Mouse (Mus musculus): ENCODE measurements at regions not wholly inside any gene's neighbourhood (a gene's known extent, or its start where the extent isn't known, plus 50 kb on each side); places are given as distances from the start of the nearest gene placed in this dataset.

DNA sequence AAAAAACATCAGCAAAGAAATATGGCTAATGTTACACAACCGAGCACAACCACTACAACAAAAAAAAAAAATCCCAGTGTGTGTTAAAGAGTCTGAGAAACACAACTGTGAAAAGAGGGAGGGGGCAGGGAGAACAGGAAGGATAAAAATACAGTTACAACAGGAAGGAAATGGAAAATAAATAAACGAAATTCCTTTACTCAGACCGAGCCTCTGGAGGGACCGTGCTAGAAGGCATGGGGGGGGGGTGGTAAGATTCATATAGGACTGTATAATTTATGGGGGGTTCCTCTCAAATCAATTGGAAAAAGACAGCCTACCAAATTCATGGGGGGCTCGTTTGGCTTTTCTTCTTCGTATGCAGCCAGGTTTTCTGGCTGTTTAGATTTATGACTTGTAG lies 228.5 kb downstream of the Kcnrg start:
- no peak for ATAC-seq (ENCODE audit: insufficient number of reproducible peaks, low FRiP score, low TSS enrichment, low read depth)
- Histone ChIP-seq H3K36me3 (no peaks in the 10 kb centered on the region), H3K9me3 (replicated peaks) (no peaks in the 10 kb centered on the region), H3K27ac (replicated peaks) (no peak overlapping the region), H3K9ac (no peak overlapping the region), H3K27me3 (no peaks in the 10 kb centered on the region), H3K4me3 (replicated peaks) (no peak overlapping the region), H3K4me2 (replicated peaks) (no peak overlapping the region), H3K4me1 (peaks cover 6% of the 10 kb centered on the region; the same call in 1 of the 2 replicates)
- WGBS = 40% methylated on average over 6 of the region's 6 CpGs

DNA sequence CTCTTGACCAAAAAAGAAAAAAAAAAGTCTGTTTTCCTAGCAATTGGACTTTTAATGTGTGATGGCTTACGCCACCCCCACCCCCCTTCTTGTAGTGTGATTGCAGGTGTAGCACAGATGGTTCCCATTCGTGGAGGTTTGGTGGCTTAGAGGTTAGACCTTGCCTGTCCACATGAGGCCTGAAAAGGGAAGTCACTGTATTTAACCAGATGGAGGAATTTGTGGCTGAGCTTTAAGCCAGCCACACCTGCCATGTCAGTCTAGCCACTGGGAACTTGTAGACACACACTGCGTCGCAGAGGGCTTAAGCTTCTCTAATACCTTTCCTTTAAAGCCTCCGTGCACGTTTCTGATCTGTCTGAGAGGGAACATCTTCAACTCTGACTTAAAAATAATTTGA lies 229.0 kb downstream of the Kcnrg start:
- Histone ChIP-seq H3K27ac (replicated peaks) (no peak overlapping the region), H3K36me3 (no peaks in the 10 kb centered on the region), H3K9me3 (replicated peaks) (no peaks in the 10 kb centered on the region), H3K4me3 (replicated peaks) (no peak overlapping the region), H3K4me1 (peaks cover 6% of the 10 kb centered on the region; the same call in 1 of the 2 replicates), H3K9ac (no peak overlapping the region), H3K27me3 (no peaks in the 10 kb centered on the region), H3K4me2 (replicated peaks) (no peak overlapping the region)
- no peak for ATAC-seq (ENCODE audit: insufficient number of reproducible peaks, low FRiP score, low TSS enrichment, low read depth)
- 54% methylated on average over 6 of the region's 6 CpGs for WGBS

- H3K4me2 ChIP-seq (replicated peaks) = no peak overlapping the region
- no peak for ATAC-seq (ENCODE audit: insufficient number of reproducible peaks, low FRiP score, low TSS enrichment, low read depth)
- no peak overlapping the region for H3K4me3 ChIP-seq (replicated peaks)
- no peak overlapping the region for H3K9ac ChIP-seq
- no peaks in the 10 kb centered on the region for H3K27me3 ChIP-seq
- no peak overlapping the region for H3K27ac ChIP-seq (replicated peaks)
- H3K36me3 ChIP-seq = no peaks in the 10 kb centered on the region
- H3K4me1 ChIP-seq = peaks cover 6% of the 10 kb centered on the region; the same call in 1 of the 2 replicates
- H3K9me3 ChIP-seq (replicated peaks) = no peaks in the 10 kb centered on the region
- 73% methylated on average over 4 of the region's 4 CpGs for WGBS
Measured at GRCm38 (mm10) chr14:61836965-61837364, 229.7 kb downstream of the Kcnrg start.

- H3K4me3 ChIP-seq (replicated peaks) = no peak overlapping the region
- H3K9ac ChIP-seq = no peak overlapping the region
- no peak overlapping the region for H3K27ac ChIP-seq (replicated peaks)
- no peak overlapping the region for H3K4me2 ChIP-seq (replicated peaks)
- ATAC-seq (ENCODE audit: insufficient number of reproducible peaks, low FRiP score, low TSS enrichment, low read depth) = no peak
- 50% methylated on average over 8 of the region's 8 CpGs for WGBS
- H3K27me3 ChIP-seq = no peaks in the 10 kb centered on the region
- no peaks in the 10 kb centered on the region for H3K36me3 ChIP-seq
- peaks cover 6% of the 10 kb centered on the region; the same call in 1 of the 2 replicates for H3K4me1 ChIP-seq
- no peaks in the 10 kb centered on the region for H3K9me3 ChIP-seq (replicated peaks)
Measured at GRCm38 (mm10) chr14:61837851-61838250, 230.6 kb downstream of the Kcnrg start.

GRCm38 (mm10) chr14:61842476-61842875 lies 235.2 kb downstream of the Kcnrg start:
- WGBS = 81% methylated on average over 4 of the region's 4 CpGs
- Histone ChIP-seq H3K27ac (replicated peaks) (no peak overlapping the region), H3K9me3 (replicated peaks) (no peaks in the 10 kb centered on the region), H3K9ac (no peak overlapping the region), H3K36me3 (no peaks in the 10 kb centered on the region), H3K27me3 (no peaks in the 10 kb centered on the region), H3K4me1 (no peaks in the 10 kb centered on the region), H3K4me2 (replicated peaks) (no peak overlapping the region), H3K4me3 (replicated peaks) (no peak overlapping the region)
- no peak for ATAC-seq (ENCODE audit: insufficient number of reproducible peaks, low FRiP score, low TSS enrichment, low read depth)

- 78% methylated on average over 5 of the region's 5 CpGs for WGBS
Measured at GRCm38 (mm10) chr14:61846441-61846840, 239.2 kb downstream of the Kcnrg start.

DNA sequence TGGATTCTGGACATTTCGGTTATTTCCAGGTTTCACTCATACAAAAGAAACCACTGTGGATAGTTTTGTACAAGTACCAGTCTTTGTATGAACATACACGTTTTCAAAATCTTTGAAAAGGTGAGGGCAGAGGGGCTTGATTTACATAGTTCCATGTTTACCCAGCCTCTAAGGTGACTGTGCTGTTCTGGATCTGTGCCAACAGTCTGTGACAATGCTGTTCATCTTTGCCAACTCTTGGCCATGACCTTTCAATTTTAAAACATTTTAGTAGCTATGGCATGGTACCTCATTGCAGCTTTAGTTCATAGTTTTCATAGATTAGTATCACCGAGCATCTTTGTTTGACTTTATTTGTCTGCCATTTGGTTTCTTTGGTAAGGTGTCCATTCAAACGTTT lies 243.0 kb downstream of the Kcnrg start:
- 80% methylated on average over 4 of the region's 4 CpGs for WGBS
- Histone ChIP-seq H3K9me3 (replicated peaks) (no peaks in the 10 kb centered on the region), H3K4me3 (replicated peaks) (no peak overlapping the region), H3K4me2 (replicated peaks) (no peak overlapping the region), H3K27me3 (no peaks in the 10 kb centered on the region), H3K9ac (no peak overlapping the region), H3K27ac (replicated peaks) (no peak overlapping the region), H3K4me1 (no peaks in the 10 kb centered on the region), H3K36me3 (no peaks in the 10 kb centered on the region)
- no peak for ATAC-seq (ENCODE audit: insufficient number of reproducible peaks, low FRiP score, low TSS enrichment, low read depth)

More at GRCm38 (mm10) chr14:61846441-61846840, 239.2 kb downstream of the Kcnrg start:
- H3K36me3 ChIP-seq = no peaks in the 10 kb centered on the region
- no peak overlapping the region for H3K4me3 ChIP-seq (replicated peaks)
- ATAC-seq (ENCODE audit: insufficient number of reproducible peaks, low FRiP score, low TSS enrichment, low read depth) = no peak
- no peak overlapping the region for H3K9ac ChIP-seq
- no peaks in the 10 kb centered on the region for H3K27me3 ChIP-seq
- H3K4me1 ChIP-seq = no peaks in the 10 kb centered on the region
- no peaks in the 10 kb centered on the region for H3K9me3 ChIP-seq (replicated peaks)
- H3K27ac ChIP-seq (replicated peaks) = no peak overlapping the region
- no peak overlapping the region for H3K4me2 ChIP-seq (replicated peaks)

DNA sequence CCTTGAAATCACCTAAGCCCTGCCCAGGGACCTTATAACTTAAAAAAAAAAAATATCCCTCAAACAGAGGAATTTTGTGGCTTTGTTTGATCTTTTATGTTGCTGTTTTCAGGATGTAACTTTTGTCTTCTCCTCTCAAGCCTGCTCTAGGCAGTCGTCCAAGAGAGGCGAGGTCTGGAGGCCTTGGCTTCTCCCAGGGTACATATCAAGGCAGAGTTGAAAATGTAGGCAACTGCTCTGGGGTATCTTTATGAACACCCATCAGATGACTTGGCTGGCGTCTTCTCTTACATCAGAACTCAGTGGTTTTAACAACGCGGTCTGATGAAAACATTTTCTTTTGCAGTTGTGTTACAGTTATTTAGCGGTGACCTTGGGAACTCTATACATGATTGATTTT lies 250.4 kb downstream of the Kcnrg start:
- no peak overlapping the region for H3K4me2 ChIP-seq (replicated peaks)
- no peak overlapping the region for H3K9ac ChIP-seq
- ATAC-seq (ENCODE audit: insufficient number of reproducible peaks, low FRiP score, low TSS enrichment, low read depth) = no peak
- peak overlapping the region; percentile 52 for H3K27ac ChIP-seq (replicated peaks)
- no peaks in the 10 kb centered on the region for H3K36me3 ChIP-seq
- 41% methylated on average over 6 of the region's 6 CpGs for WGBS
- H3K27me3 ChIP-seq = no peaks in the 10 kb centered on the region
- no peak overlapping the region for H3K4me3 ChIP-seq (replicated peaks)
- peaks cover 10% of the 10 kb centered on the region for H3K4me1 ChIP-seq
- H3K9me3 ChIP-seq (replicated peaks) = no peaks in the 10 kb centered on the region

- 87% methylated on average over 4 of the region's 4 CpGs for WGBS
- ATAC-seq (ENCODE audit: insufficient number of reproducible peaks, low FRiP score, low TSS enrichment, low read depth) = no peak
Measured at GRCm38 (mm10) chr14:61860688-61861087, 253.4 kb downstream of the Kcnrg start.

DNA sequence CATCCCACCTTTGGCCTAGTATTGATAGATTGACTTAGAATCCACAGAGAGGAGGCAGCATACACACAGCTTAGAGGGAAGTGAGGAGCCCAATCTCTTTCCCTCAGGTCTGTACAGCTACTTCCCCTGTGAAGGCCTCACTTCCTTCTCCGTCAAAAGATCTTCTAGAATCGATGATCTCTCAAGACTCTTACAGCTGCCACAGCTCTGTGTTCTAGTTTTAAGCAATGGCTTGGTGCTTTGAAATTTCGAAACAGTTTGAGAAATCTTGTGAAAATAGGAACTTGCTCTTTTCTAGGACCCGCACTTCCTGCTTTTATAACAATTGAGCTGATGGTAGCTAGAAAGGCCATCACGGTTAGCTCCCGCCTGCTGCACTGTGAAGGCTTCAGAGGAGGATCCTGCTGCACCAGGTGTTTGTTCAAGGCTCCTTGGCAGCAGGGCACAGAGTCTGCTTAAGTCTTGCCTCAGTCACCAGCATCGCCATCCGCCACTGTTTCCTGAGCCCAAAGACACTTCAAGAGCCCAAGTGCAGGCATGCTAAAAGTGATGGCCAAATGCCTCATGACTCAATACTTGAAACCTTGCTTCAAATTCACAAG lies 254.2 kb downstream of the Kcnrg start:
- Histone ChIP-seq H3K27me3 (no peaks in the 10 kb centered on the region), H3K9me3 (replicated peaks) (no peaks in the 10 kb centered on the region), H3K27ac (replicated peaks) (no peak overlapping the region), H3K4me3 (replicated peaks) (no peak overlapping the region), H3K36me3 (no peaks in the 10 kb centered on the region), H3K4me2 (replicated peaks) (no peak overlapping the region), H3K4me1 (peaks cover 10% of the 10 kb centered on the region), H3K9ac (no peak overlapping the region)
- no peak for ATAC-seq (ENCODE audit: insufficient number of reproducible peaks, low FRiP score, low TSS enrichment, low read depth)
- WGBS = 90% methylated on average over 8 of the region's 8 CpGs

More at GRCm38 (mm10) chr14:61860688-61861087, 253.4 kb downstream of the Kcnrg start:
- Histone ChIP-seq H3K4me1 (peaks cover 10% of the 10 kb centered on the region), H3K4me2 (replicated peaks) (no peak overlapping the region), H3K4me3 (replicated peaks) (no peak overlapping the region), H3K27ac (replicated peaks) (no peak overlapping the region), H3K27me3 (no peaks in the 10 kb centered on the region), H3K9ac (no peak overlapping the region), H3K36me3 (no peaks in the 10 kb centered on the region), H3K9me3 (replicated peaks) (no peaks in the 10 kb centered on the region)

DNA sequence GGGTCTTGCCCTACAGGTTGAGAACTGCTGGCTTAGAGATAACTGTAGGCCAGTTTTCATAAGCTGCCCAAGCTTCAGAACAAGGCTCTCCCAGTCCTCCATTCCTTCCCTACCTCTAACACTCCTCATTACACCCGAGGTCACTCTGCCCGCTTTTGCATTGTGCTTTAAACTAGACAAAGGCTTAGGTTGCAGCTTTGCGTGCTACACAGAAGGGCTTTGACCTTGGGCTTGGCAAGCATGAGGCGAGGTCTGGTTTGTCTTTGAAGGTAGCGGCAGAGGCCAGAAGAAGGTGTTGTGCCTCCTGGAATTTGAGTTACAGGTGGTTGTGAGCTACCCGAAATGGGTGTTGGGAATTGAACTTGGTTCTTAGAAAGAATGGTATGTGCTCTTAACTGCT lies 255.7 kb downstream of the Kcnrg start:
- 92% methylated on average over 6 of the region's 6 CpGs for WGBS
- Histone ChIP-seq H3K27ac (replicated peaks) (no peak overlapping the region), H3K36me3 (no peaks in the 10 kb centered on the region), H3K4me1 (0 out of 2 replicates have a peak, but pooled peaks cover 2% of the 10 kb centered on the region), H3K9me3 (replicated peaks) (no peaks in the 10 kb centered on the region), H3K27me3 (no peaks in the 10 kb centered on the region), H3K9ac (no peak overlapping the region), H3K4me2 (replicated peaks) (no peak overlapping the region), H3K4me3 (replicated peaks) (no peak overlapping the region)
- ATAC-seq (ENCODE audit: insufficient number of reproducible peaks, low FRiP score, low TSS enrichment, low read depth) = no peak

DNA sequence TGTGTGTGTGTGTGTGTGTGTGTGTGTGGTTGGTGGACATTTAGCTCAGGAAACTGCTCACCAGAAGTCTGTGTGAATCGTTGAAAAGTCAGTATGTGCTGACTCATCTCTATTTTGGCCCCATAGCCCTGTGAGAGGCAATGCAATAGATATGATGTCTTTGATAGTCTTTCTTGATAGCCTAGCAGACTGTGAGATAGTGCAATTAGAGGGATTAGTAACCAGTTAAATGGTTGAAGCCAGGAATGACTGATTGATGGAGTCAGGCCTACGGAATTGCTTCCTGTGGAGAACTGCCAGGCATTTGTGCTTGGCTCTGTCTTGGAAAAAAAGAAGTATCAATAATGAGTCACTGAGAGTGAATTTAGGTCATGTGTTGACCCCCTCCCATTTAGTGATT lies 256.2 kb downstream of the Kcnrg start:
- no peaks in the 10 kb centered on the region for H3K36me3 ChIP-seq
- no peaks in the 10 kb centered on the region for H3K9me3 ChIP-seq (replicated peaks)
- no peaks in the 10 kb centered on the region for H3K27me3 ChIP-seq
- no peaks in the 10 kb centered on the region for H3K4me1 ChIP-seq
- no peak overlapping the region for H3K9ac ChIP-seq
- no peak overlapping the region for H3K4me3 ChIP-seq (replicated peaks)
- no peak overlapping the region for H3K4me2 ChIP-seq (replicated peaks)
- 62% methylated on average over 2 of the region's 2 CpGs for WGBS
- no peak overlapping the region for H3K27ac ChIP-seq (replicated peaks)
- ATAC-seq (ENCODE audit: insufficient number of reproducible peaks, low FRiP score, low TSS enrichment, low read depth) = no peak
